Mouse (Mus musculus) spleen, adult 2 months (tissue): ENCODE results near the gene Cdc42ep2.

Experiments used
- CTCF ChIP-seq: fragments of 200-500 bp; IDR thresholded peaks from 2 replicates; pipeline ENCODE4 v1.5.1; 2011; ENCODE audit warnings: mild to moderate bottlenecking, inconsistent platforms; ENCODE audit not compliant: insufficient read depth, insufficient read length, insufficient replicate concordance; ENCODE audit errors: extremely low read depth
- POLR2A ChIP-seq: fragments of 200-500 bp; IDR thresholded peaks from 2 replicates; pipeline ENCODE4 v1.6.1; 2011; ENCODE audit warnings: low read depth, low read length, inconsistent platforms

DNA sequence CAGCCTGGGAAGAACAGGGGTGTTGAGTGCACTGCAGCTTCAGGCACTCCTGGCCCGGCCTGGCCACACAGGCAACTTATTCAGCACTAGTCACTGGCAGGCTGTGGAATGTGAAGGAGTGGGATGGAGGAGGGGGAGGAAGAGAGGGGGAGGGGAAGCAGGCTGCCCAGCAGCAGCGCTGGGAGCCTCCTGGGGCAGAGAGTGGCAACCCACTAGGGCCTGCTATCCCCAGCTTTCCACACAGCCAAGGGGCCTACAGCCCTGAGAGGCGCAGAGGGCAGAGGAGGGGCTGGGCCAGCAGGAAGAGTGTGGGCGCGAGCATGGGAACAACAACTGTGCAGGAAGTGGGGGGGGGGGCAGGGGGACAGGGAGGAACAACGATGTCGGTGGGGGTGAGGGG, 53.3 kb downstream of the Cdc42ep2 start:
- TF ChIP-seq CTCF, result no peak
- no peak for TF ChIP-seq POLR2A
